Mouse (Mus musculus): ENCODE results near the gene Zc3h4.

DNA sequence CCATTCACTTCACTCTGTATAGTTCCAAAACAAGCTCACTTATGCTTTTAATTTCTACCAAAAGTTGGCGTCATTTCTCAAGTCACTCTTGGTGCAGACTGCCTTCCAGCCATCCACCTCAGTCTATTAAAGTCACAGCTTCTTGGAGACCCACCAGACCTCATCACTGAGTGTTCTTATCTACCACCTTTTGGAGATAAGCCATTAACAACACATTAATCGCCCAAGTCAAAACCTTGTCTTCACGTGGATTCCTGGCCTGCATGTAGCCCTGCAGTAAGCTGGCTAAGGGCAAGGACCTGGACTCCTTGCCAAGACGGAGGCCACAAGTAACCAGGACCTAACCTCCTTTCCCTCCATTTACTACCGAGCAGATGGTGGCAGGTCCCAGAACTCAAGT is 25.7 kb upstream of the Zc3h4 start:
- TF ChIP-seq CTCF (IDR thresholded peaks at IDR 0.05) (no peak), EP300 (IDR thresholded peaks at IDR 0.05) (no peak)
